Mouse (Mus musculus) heart, embryonic 11.5 days (tissue): ENCODE measurements at regions not wholly inside any gene's neighbourhood (a gene's known extent, or its start where the extent isn't known, plus 50 kb on each side); places are given as distances from the start of the nearest gene placed in this dataset.

Experiments
- ATAC-seq: fragments of 200-750 bp; cut with Nextera tagmentation; replicated peaks from 2 replicates; pipeline ENCODE4 v1.8.0; 2017; ENCODE audit warnings: moderate library complexity; ENCODE audit not compliant: insufficient number of reproducible peaks, low FRiP score, low TSS enrichment
- H3K27ac ChIP-seq: fragments of 300-500 bp; sonication (generic); 2 replicates; pipeline ENCODE4 v1.5.1; 2014; ENCODE audit warnings: mild to moderate bottlenecking, low read depth, low read length
- H3K27me3 ChIP-seq: fragments of 300-500 bp; sonication (generic); 2 replicates; pipeline ENCODE4 v1.6.1; 2014; ENCODE audit warnings: mild to moderate bottlenecking, low read length, mixed read lengths; ENCODE audit not compliant: control insufficient read depth, insufficient read depth
- H3K36me3 ChIP-seq: fragments of 300-500 bp; sonication (generic); 2 replicates; pipeline ENCODE4 v1.6.1; 2014; ENCODE audit warnings: mild to moderate bottlenecking, low read length, moderate library complexity, mixed read lengths; ENCODE audit not compliant: control insufficient read depth, insufficient read depth
- H3K4me1 ChIP-seq: fragments of 300-500 bp; sonication (generic); 2 replicates; pipeline ENCODE4 v1.6.1; 2014; ENCODE audit warnings: low read length; ENCODE audit not compliant: control insufficient read depth, insufficient read depth
- H3K4me2 ChIP-seq: fragments of 300-500 bp; sonication (generic); 2 replicates; pipeline ENCODE4 v1.6.1; 2014; ENCODE audit warnings: mild to moderate bottlenecking, moderate library complexity
- H3K4me3 ChIP-seq: fragments of 300-500 bp; sonication (generic); 2 replicates; pipeline ENCODE4 v1.5.1; 2014; ENCODE audit warnings: low read depth, low read length
- H3K9ac ChIP-seq: fragments of 300-500 bp; sonication (generic); 2 replicates; pipeline ENCODE4 v1.6.1; 2014; ENCODE audit warnings: mild to moderate bottlenecking, low read depth, low read length, moderate library complexity
- H3K9me3 ChIP-seq: fragments of 300-500 bp; sonication (generic); replicated peaks from 2 replicates; pipeline ENCODE4 v1.6.1; 2016; ENCODE audit warnings: low read length; ENCODE audit not compliant: control insufficient read depth
- WGBS: fragments of 180-500 bp; shearing (Covaris S2); extraction: QIAGEN DNeasy Blood & Tissue Kit; methylation state at CpG from one replicate; pipeline ENCODE4 v1.1.7; 2014; ENCODE audit not compliant: insufficient replicate concordance; 5-methylcytosine and 5-hydroxymethylcytosine counted together

DNA sequence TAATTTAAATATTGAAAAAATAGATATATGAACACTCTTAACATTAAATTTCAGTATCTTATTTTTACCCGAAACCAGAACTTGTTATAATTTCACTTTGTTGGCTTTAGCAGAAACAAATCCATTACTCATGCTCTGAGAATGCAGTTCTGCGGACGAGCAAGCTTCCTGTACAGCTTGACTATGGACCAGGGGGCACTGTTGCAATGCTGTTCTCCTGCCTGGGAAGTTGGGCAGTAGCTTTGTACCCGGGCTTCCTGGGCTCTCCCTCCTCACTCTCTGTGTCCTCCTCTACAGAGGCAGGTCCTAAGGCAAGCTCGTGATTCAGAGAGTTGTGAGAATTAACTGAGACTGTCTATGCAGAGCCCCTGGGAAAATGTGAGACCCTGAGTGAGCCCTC is 141.3 kb upstream of the Nlrp1b start:
- no peak for ATAC-seq
- H3K36me3 ChIP-seq, result no peaks in the 10 kb centered on the region
- 44% methylated on average over 5 of the region's 5 CpGs for WGBS
- H3K9ac ChIP-seq, result no peak overlapping the region
- H3K27me3 ChIP-seq, result no peaks in the 10 kb centered on the region
- H3K27ac ChIP-seq, result no peak overlapping the region
- no peak overlapping the region for H3K4me2 ChIP-seq
- no peaks in the 10 kb centered on the region for H3K9me3 ChIP-seq
- no peak overlapping the region for H3K4me3 ChIP-seq
- H3K4me1 ChIP-seq, result no peaks in the 10 kb centered on the region

DNA sequence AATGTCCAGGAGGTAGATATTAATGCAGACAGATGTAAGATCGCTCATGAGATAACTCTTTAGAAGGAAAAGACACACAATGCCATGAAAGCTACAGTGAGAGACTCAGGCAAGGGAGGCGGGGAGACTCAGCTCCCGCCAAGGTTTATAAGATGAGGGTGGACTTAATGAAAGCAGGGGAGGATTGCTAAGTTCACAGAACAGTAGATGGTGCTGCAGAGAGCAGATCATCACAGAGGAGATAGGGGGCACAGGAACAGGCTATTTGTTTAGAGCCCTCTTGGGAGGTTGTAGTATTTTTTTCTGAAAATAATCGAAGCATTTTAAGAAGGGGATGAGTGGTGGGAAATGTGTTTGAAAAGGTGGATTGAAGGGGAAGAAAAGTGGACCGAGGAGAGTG is 144.6 kb upstream of the Nlrp1b start:
- no peaks in the 10 kb centered on the region for H3K36me3 ChIP-seq
- H3K9me3 ChIP-seq, result no peaks in the 10 kb centered on the region
- H3K4me2 ChIP-seq, result no peak overlapping the region
- no peak overlapping the region for H3K27ac ChIP-seq
- no peak overlapping the region for H3K4me3 ChIP-seq
- H3K4me1 ChIP-seq, result no peaks in the 10 kb centered on the region
- ATAC-seq, result no peak
- 63% methylated on average over 5 of the region's 5 CpGs for WGBS
- no peak overlapping the region for H3K9ac ChIP-seq
- H3K27me3 ChIP-seq, result no peaks in the 10 kb centered on the region

DNA sequence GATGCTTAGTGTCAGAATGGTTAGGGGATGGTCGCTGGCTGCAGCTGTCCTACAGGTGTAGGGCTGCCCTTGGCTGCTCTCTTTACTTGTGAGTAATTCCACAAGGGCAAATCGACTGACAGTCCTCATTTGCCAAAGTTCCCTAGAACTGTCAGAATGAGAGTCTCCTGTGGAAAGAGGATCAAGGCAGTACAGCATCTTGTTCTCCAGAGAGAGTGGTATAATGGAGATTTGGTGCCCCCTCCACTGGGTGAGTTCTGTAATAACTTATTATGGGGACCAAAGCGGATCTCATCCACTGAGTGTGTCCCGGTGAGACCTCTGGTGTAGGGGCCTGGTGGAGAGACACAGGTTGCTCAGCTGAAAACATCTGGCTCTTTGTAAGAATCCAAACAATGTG is 157.9 kb upstream of the Nlrp1b start:
- Histone ChIP-seq H3K27ac (no peak overlapping the region), H3K4me3 (no peak overlapping the region), H3K9me3 (no peaks in the 10 kb centered on the region), H3K36me3 (no peaks in the 10 kb centered on the region), H3K27me3 (no peaks in the 10 kb centered on the region), H3K4me2 (no peak overlapping the region), H3K9ac (no peak overlapping the region), H3K4me1 (no peaks in the 10 kb centered on the region)
- no peak for ATAC-seq
- WGBS, result 67% methylated on average over 4 of the region's 4 CpGs

DNA sequence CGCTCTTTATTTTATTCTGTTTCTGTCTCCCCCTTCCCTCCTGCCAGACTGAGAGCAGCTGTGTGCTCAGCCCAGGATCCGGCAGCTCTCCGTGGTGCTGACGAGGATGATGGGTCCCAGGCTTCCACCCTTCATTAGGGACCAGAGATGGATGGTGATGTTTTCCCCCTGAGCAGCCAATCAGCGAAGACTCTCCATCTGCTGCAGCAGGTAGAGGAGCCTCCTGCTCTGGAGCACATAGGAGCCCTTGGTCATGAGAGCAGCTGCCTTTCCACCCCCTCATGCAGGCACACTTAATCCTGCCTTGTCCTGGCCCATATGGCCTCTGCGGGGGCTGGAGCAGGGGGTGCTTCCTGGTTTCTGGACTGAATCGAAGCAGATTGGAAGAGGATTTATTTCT is 159.1 kb upstream of the Nlrp1b start:
- H3K4me1 ChIP-seq, result no peaks in the 10 kb centered on the region
- H3K27me3 ChIP-seq, result no peaks in the 10 kb centered on the region
- ATAC-seq, result no peak
- no peak overlapping the region for H3K27ac ChIP-seq
- no peaks in the 10 kb centered on the region for H3K36me3 ChIP-seq
- WGBS, result 20% methylated on average over 7 of the region's 7 CpGs
- no peaks in the 10 kb centered on the region for H3K9me3 ChIP-seq
- H3K4me2 ChIP-seq, result no peak overlapping the region
- H3K9ac ChIP-seq, result no peak overlapping the region
- no peak overlapping the region for H3K4me3 ChIP-seq

DNA sequence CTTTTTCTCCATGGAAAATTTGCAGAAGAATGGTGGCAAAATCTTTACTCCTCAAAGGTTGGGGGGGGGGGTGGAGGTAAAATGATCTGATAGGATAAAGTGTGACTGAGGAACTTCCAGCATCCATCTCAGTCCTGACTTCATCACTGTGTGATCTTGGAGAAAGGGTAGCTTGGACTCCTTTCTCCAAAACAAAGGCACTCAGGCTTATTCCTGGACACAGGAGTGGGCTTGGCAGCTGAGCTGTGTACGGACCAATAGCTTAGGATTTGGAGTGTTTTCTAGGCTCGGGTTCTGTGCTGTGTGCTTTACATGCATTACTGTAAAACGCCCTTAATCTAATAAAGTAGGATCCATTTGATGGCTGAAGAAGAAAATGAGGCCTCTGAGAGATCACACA is 159.6 kb upstream of the Nlrp1b start:
- H3K9ac ChIP-seq, result no peak overlapping the region
- H3K27me3 ChIP-seq, result no peaks in the 10 kb centered on the region
- WGBS, result 57% methylated on average over 3 of the region's 3 CpGs
- no peaks in the 10 kb centered on the region for H3K36me3 ChIP-seq
- no peaks in the 10 kb centered on the region for H3K4me1 ChIP-seq
- ATAC-seq, result no peak
- H3K4me3 ChIP-seq, result no peak overlapping the region
- no peaks in the 10 kb centered on the region for H3K9me3 ChIP-seq
- no peak overlapping the region for H3K4me2 ChIP-seq
- no peak overlapping the region for H3K27ac ChIP-seq

DNA sequence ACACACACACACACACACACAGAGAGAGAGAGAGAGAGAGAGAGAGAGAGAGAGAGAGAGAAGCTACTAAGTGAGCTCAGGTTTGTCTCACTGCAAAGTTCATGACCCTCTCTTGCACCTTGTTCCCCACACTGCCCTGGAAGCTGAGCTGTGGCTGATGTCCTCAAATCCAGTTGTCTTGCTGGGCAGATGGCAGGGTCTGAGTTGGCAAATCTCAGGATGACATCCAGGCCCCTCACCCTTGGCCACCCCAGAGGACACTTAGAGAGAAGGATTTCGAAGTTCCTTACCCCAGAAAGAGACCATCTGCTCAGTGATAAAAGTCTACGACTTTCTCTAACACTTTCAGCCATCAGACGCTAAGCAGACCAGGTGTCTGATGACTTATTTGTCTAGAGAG is 160.1 kb upstream of the Nlrp1b start:
- Histone ChIP-seq H3K4me3 (no peak overlapping the region), H3K4me2 (no peak overlapping the region), H3K27me3 (no peaks in the 10 kb centered on the region), H3K27ac (no peak overlapping the region), H3K4me1 (no peaks in the 10 kb centered on the region), H3K36me3 (no peaks in the 10 kb centered on the region), H3K9me3 (no peaks in the 10 kb centered on the region), H3K9ac (no peak overlapping the region)
- ATAC-seq, result no peak
- WGBS, result 62% methylated on average over 3 of the region's 3 CpGs

DNA sequence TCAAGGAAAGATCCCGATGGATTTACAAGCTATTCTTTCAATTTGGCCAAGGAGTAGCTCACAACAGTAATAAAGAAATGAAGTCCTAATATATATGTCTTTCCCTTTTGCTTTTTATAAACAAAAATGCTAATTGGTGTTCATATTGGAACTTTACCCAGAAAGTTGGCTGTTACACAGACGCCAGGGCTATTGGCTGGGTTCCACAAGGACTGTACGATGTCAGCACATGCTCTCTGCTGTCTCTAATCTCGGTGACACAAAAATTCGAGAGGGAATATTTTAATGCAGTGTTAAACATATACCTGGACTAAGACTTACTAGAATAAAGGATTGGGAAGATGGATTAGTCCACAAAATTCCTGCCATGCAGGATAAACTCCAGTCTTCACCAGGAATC is 162.9 kb upstream of the Nlrp1b start:
- WGBS, result 76% methylated on average over 5 of the region's 5 CpGs
- H3K27ac ChIP-seq, result no peak overlapping the region
- ATAC-seq, result no peak
- no peaks in the 10 kb centered on the region for H3K27me3 ChIP-seq
- no peaks in the 10 kb centered on the region for H3K9me3 ChIP-seq
- H3K4me1 ChIP-seq, result no peaks in the 10 kb centered on the region
- H3K4me2 ChIP-seq, result no peak overlapping the region
- no peaks in the 10 kb centered on the region for H3K36me3 ChIP-seq
- no peak overlapping the region for H3K4me3 ChIP-seq
- H3K9ac ChIP-seq, result no peak overlapping the region

DNA sequence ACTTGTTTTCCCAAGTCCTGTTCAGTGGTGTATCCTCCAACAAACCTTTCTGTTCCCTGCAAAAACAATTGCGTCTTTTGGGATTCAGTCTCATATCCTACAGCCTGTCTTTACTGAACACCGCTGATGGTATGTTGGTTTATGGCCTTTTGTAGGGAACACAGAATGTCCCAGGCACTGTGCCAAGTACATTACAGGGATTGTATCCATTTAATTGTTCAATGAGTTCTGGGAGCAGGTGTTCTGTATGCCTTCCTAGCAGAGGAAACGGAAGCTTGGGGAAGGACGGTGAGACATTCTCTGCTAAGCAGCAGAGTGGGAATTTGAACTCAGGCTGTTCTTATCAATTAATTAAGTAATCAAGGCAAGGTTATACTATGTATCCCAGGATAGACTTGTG is 164.5 kb upstream of the Nlrp1b start:
- H3K27ac ChIP-seq, result no peak overlapping the region
- no peaks in the 10 kb centered on the region for H3K9me3 ChIP-seq
- no peak overlapping the region for H3K4me2 ChIP-seq
- H3K4me3 ChIP-seq, result no peak overlapping the region
- H3K36me3 ChIP-seq, result no peaks in the 10 kb centered on the region
- ATAC-seq, result no peak
- no peaks in the 10 kb centered on the region for H3K4me1 ChIP-seq
- WGBS, result 63% methylated on average over 4 of the region's 4 CpGs
- no peaks in the 10 kb centered on the region for H3K27me3 ChIP-seq
- H3K9ac ChIP-seq, result no peak overlapping the region

DNA sequence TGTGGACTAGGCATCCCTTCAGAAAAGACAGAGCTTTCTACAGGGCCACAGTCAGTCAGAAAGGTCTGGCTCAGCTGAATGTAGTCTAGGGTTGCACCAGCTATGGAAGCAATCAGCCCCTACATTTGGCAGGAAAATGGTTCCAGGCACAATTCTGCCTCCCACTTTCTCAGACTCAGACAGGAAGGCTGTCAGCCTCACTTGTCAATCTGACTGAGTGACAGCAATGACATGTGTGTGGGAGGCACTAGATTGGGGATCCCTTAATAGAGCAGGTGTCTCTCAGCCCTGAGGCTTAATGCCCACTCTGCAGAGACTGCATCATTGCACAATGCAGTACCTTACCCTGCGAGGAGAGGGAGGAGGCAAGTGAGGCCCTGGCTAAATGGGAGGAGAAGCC is 165.1 kb upstream of the Nlrp1b start:
- WGBS, result 75% methylated on average over 1 of the region's 1 CpGs
- no peak for ATAC-seq
- no peaks in the 10 kb centered on the region for H3K27me3 ChIP-seq

More for the DNA sequence above, 165.1 kb upstream of the Nlrp1b start:
- Histone ChIP-seq H3K4me2 (no peak overlapping the region), H3K4me1 (no peaks in the 10 kb centered on the region), H3K36me3 (no peaks in the 10 kb centered on the region), H3K9ac (no peak overlapping the region), H3K9me3 (no peaks in the 10 kb centered on the region), H3K4me3 (no peak overlapping the region), H3K27ac (no peak overlapping the region)
